Mouse (Mus musculus) erythroblast, embryonic 14.5 days (primary cell): ENCODE data around the gene Oscp1.

Experiments used
- GATA1 ChIP-seq: IDR thresholded peaks from 2 replicates; pipeline ENCODE4 v1.6.1; 2012; ENCODE audit warnings: low read length, inconsistent platforms, mixed read lengths
- TAL1 ChIP-seq: IDR thresholded peaks from 3 replicates; pipeline ENCODE4 v1.6.1; 2012; ENCODE audit warnings: low read length, inconsistent platforms, mixed read lengths

DNA sequence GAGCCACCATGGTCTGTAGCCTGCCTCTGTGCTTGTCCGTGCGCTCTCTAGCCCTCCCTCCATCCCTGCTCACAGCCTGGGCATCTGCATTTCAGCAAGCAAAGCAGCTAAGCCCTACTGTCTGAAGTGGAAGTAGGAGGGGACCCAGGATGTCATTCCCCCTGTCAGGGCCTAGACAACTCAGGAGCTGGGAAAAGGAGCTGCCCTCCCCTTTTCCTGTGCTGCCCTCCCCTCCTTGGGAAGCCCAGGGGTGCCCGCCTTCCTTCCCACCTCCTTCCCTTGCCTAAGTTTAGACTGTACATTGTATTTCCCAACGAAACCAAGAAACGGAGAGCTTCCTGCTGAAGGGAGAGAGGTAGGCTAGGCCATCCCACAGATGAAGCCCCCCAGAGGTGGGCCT is 82.7 kb downstream of the Oscp1 start:
- no peak for TF ChIP-seq GATA1
- TF ChIP-seq TAL1: no peak
